Mouse (Mus musculus): ENCODE measurements around the gene Glt28d2.

Glt28d2 gene

GRCm38 (mm10) chr3:85827283-85827682, 60.0 kb downstream of the Glt28d2 start:
- no peak for DNase-seq (ENCODE audit: low spot score)

- DNase-seq (ENCODE audit: low spot score), result no peak
Measured at GRCm38 (mm10) chr3:85820839-85821548, 66.3 kb downstream of the Glt28d2 start.

Data from urinary bladder, postnatal 14 days (tissue).